Mouse (Mus musculus): ENCODE data around the gene Zfp672.
"Not testable (repeated sequence)": the region's sequence is repeated elsewhere in the genome, so short reads cannot be mapped to it uniquely, and the experiment has no call there.

Zfp672 gene

GRCm38 (mm10) chr11:58330276-58331148, at the start of gene Zfp672, which contains the start of gene Sh3bp5l:
Gene Zfp672 (minus strand): TSS chr11:58330339.
Gene Sh3bp5l (plus strand): TSS chr11:58330724.
- peak; percentile 96 for DNase-seq (ENCODE audit: low spot score)

DNA sequence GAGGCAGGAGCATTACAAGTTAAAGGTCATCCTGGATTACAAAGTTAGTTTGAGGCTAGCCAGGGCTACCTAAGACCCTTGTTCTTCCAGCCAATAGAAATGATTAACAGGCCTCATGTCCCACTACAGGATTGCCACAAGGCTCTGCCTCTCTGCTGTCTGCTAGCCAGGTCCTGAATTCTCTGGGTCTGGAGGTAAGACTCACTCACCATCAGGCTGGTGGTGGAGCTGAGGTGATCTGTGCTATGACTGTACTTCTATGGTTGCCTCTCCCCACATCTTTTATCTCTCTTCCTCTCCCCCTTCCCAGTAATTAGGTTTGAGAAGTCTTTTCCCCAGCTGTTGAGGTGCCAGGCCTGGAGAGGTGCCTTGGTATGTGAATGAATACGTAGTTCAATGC, 49.4 kb upstream of the Zfp672 start:
- DNase-seq (ENCODE audit: low spot score) = no peak

GRCm38 (mm10) chr11:58378763-58379278, 48.7 kb upstream of the Zfp672 start, which contains the start of gene Lypd8:
Gene Lypd8 (plus strand): TSS chr11:58379043.
- no peak for DNase-seq (ENCODE audit: low spot score)

DNA sequence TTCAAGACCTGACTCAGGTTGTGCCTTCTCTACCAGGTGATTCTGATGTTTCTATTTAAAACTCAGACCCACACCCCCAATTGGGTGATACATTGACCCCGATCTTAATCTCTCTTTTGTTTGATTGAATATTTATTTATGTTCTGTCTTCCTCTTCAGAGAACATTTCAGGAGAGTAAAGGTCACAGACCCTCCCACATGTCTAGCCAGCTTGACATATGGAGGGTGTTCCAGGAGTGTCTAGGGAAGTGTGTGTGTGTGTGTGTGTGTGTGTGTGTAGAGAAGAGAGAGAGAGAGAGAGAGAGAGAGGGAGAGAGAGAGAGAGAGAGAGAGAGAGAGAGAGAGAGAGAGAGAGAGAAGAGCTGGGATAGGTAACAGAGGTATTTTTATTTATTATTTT, 47.5 kb upstream of the Zfp672 start:
- no peak for DNase-seq (ENCODE audit: low spot score)

GRCm38 (mm10) chr11:58377273-58377672, 47.1 kb upstream of the Zfp672 start:
- DNase-seq (ENCODE audit: low spot score) = no peak

DNA sequence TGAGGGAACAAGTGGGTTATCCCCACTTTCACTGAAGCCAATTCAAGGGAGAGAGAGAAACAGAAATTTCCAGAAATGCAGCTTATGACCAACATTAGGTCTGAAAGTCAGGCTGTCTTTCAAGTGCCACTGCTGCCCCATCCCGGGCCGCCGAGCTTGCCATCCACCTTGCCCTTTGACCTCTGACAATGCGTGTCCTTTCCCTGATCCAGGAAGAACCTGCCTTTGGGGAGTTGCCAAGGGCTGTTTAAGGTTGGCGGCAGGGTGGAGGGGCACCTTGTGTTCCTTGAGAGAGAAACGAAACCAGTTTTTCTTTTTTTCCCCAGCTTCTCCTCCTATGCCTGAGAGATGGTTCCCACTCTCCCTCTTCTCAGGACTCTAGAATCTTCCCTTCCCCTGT, 36.1 kb upstream of the Zfp672 start:
- DNase-seq (ENCODE audit: low spot score) = not testable (repeated sequence)

DNA sequence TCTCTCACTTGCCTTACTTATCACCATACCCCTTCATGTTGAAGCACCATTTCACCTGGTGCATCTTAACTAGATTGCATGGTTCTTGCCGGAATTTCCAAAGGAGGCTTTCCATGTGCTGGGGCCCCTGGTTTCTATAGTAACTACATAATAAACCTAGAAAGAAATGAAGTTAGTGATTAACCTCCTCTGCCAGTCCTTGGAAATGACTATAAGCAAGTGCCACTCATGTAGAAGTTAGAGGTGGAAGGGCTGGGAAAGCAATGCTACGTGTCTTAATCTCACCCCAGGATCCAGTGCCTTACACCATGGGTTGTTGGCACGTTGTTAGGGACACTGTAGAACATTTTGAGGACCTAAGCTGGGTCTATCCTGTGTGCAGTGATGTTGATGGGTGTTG, 34.3 kb upstream of the Zfp672 start:
- no peak for DNase-seq (ENCODE audit: low spot score)

DNA sequence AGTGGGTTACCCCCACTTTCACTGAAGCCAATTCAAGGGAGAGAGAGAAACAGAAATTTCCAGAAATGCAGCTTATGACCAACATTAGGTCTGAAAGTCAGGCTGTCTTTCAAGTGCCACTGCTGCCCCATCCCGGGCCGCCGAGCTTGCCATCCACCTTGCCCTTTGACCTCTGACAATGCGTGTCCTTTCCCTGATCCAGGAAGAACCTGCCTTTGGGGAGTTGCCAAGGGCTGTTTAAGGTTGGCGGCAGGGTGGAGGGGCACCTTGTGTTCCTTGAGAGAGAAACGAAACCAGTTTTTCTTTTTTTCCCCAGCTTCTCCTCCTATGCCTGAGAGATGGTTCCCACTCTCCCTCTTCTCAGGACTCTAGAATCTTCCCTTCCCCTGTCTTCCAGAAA, 32.4 kb upstream of the Zfp672 start:
- not testable (repeated sequence) for DNase-seq (ENCODE audit: low spot score)

GRCm38 (mm10) chr11:58357844-58358534, 27.9 kb upstream of the Zfp672 start:
- DNase-seq (ENCODE audit: low spot score) = no peak

DNA sequence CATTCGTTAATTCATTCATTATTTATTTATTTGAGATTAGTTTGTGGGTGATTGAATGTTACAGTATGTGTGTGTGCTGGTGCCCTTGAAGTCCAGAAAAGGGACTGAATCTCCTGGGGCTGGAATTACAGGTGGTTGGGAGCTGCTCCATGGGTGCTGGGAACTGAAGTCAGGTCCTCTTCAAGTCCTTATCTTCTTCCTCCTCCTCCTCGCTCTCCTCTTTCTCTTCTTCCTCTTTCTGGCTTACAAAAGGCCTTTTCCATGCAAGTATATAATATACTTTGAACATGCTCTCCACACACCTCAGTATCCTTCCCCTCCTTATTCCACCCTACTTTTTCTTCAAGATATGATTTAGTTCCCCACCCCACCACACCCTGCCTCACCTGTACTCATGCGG, 26.9 kb upstream of the Zfp672 start:
- DNase-seq (ENCODE audit: low spot score) = no peak

DNA sequence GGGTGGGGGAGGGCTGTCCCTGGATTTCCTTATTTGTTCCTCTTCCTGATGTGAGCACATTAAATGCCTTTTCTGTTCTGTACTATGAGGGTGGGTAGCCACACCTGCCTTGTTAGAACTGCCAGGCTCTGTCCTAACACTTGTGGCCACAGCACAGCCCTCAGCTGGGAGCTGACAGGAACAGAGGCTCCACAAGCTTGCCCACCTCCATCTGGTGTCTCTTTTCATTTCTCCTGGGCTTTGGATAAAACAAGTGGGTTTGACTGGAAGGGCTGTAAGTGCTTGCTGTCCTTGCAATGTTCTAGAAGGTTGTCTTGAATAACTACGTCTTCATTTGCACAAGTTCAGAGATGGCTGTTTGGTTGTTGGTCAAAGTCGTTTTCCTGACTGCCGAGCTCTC, 24.8 kb upstream of the Zfp672 start:
- no peak for DNase-seq (ENCODE audit: low spot score)

- no peak for DNase-seq (ENCODE audit: low spot score)
These were observed 24.3 kb upstream of the Zfp672 start for GRCm38 (mm10) chr11:58354476-58354875.

GRCm38 (mm10) chr11:58353709-58354108, 23.6 kb upstream of the Zfp672 start:
- no peak for DNase-seq (ENCODE audit: low spot score)

- DNase-seq (ENCODE audit: low spot score) = peak; percentile 20
These were observed 22.8 kb upstream of the Zfp672 start for GRCm38 (mm10) chr11:58352681-58353548.

DNA sequence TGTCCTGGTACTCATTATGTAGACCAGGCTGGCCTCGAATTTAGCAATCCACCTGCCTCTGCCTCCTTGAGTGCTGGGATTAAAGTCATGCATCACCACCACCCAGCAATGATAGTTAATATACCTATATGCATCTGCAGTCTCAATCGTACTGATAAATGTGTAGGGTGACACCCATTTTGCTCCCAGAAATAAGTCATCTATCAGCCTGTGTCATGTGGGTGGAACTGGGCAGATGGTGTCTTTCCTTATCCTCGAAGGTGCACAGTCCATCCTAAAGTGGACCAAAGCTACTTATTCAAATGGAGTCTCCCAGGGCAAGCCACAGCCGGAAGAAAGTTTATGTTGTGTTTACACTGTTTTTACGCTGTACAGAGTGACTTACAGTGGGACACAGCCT, 21.0 kb upstream of the Zfp672 start:
- no peak for DNase-seq (ENCODE audit: low spot score)

DNA sequence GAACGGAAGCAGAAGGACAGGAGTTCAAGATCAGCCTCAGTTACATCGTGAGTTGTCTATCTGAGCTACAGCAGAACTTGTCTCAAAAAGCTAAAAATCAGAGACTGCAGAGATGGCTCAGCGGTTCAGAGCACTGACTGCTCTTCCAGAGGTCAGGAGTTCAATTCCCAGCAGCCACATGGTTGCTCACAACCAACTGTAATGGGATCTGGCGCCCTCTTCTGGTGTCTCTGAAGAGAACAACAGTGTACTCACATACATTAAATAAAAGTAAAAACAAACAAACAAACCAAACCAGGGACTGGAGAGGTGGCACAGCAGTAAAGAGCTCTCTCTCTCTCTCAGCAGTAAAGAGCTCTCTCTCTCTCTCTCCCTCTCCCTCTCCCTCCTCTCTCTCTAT, 20.5 kb upstream of the Zfp672 start:
- DNase-seq (ENCODE audit: low spot score) = no peak

GRCm38 (mm10) chr11:58346745-58347144, 16.6 kb upstream of the Zfp672 start:
- no peak for DNase-seq (ENCODE audit: low spot score)

- no peak for DNase-seq (ENCODE audit: low spot score)
These were observed 4.6 kb upstream of the Zfp672 start for GRCm38 (mm10) chr11:58334746-58335145.

GRCm38 (mm10) chr11:58331546-58331945, 1.4 kb upstream of the Zfp672 start:
- no peak for DNase-seq (ENCODE audit: low spot score)

- peak; percentile 27 for DNase-seq (ENCODE audit: low spot score)
These were observed 983 bp upstream of the Zfp672 start for GRCm38 (mm10) chr11:58331149-58331495.

- DNase-seq (ENCODE audit: low spot score) = peak; percentile 47
These were observed 248 bp downstream of the Zfp672 start for GRCm38 (mm10) chr11:58329906-58330275.

GRCm38 (mm10) chr11:58326781-58327180, 3.4 kb downstream of the Zfp672 start:
- no peak for DNase-seq (ENCODE audit: low spot score)

Data from embryo, embryonic 10 days (tissue).